Mouse (Mus musculus): ENCODE measurements around the gene Nbl1. TPM values are rescaled to one million over a fixed set of nuclear protein-coding genes. Genes with fewer than 3 reads are reported as not detected.

The Nbl1 gene
- polyA plus RNA-seq, 1 experiment from 2014 or later = 53.6 TPM

- 61% methylated on average over 5 of the region's 5 CpGs for WGBS
These were observed 35.5 kb downstream of the Nbl1 start for GRCm38 (mm10) chr4:139057291-139057690.

GRCm38 (mm10) chr4:139055744-139056143, 37.0 kb downstream of the Nbl1 start:
- no peak for ATAC-seq (ENCODE audit: low FRiP score, low TSS enrichment)
- no peaks in the 10 kb centered on the region for H3K27me3 ChIP-seq (ENCODE audit: control insufficient read depth, insufficient read depth, low read length)
- WGBS = 71% methylated on average over 3 of the region's 3 CpGs

More at GRCm38 (mm10) chr4:139057291-139057690, 35.5 kb downstream of the Nbl1 start:
- ATAC-seq (ENCODE audit: low FRiP score, low TSS enrichment) = no peak
- no peaks in the 10 kb centered on the region for H3K27me3 ChIP-seq (ENCODE audit: control insufficient read depth, insufficient read depth, low read length)
- DNase-seq (ENCODE audit: low spot score) = no peak
- no peak overlapping the region for H3K27ac ChIP-seq (replicated peaks)
- H3K4me1 ChIP-seq (replicated peaks; ENCODE audit: control insufficient read depth, insufficient read depth) = no peaks in the 10 kb centered on the region
- H3K36me3 ChIP-seq (ENCODE audit: control insufficient read depth, insufficient read depth, low read length) = no peaks in the 10 kb centered on the region
- TF ChIP-seq EP300 (optimal IDR thresholded peaks at IDR 0.05) (no peak), CTCF (IDR thresholded peaks at IDR 0.05; ENCODE audit: low read depth) (no peak)
- H3K9ac ChIP-seq (ENCODE audit: low read length) = no peak overlapping the region
- no peak overlapping the region for H3K4me3 ChIP-seq (ENCODE audit: low read depth, low read length)
- H3K9me3 ChIP-seq (ENCODE audit: control insufficient read depth, low read length) = no peaks in the 10 kb centered on the region
- no peak overlapping the region for H3K4me2 ChIP-seq (replicated peaks; ENCODE audit: low read depth)

GRCm38 (mm10) chr4:139055336-139055735, 37.5 kb downstream of the Nbl1 start:
- Histone ChIP-seq H3K4me1 (replicated peaks; ENCODE audit: control insufficient read depth, insufficient read depth) (no peaks in the 10 kb centered on the region), H3K9me3 (ENCODE audit: control insufficient read depth, low read length) (no peaks in the 10 kb centered on the region), H3K9ac (ENCODE audit: low read length) (no peak overlapping the region), H3K4me3 (ENCODE audit: low read depth, low read length) (no peak overlapping the region), H3K27ac (replicated peaks) (no peak overlapping the region), H3K36me3 (ENCODE audit: control insufficient read depth, insufficient read depth, low read length) (no peaks in the 10 kb centered on the region), H3K4me2 (replicated peaks; ENCODE audit: low read depth) (no peak overlapping the region), H3K27me3 (ENCODE audit: control insufficient read depth, insufficient read depth, low read length) (no peaks in the 10 kb centered on the region)
- TF ChIP-seq CTCF (IDR thresholded peaks at IDR 0.05; ENCODE audit: low read depth) (no peak), EP300 (optimal IDR thresholded peaks at IDR 0.05) (no peak)
- ATAC-seq (ENCODE audit: low FRiP score, low TSS enrichment) (no peak), DNase-seq (ENCODE audit: low spot score) (no peak)
- WGBS = 74% methylated on average over 4 of the region's 4 CpGs

More at GRCm38 (mm10) chr4:139055744-139056143, 37.0 kb downstream of the Nbl1 start:
- H3K4me1 ChIP-seq (replicated peaks; ENCODE audit: control insufficient read depth, insufficient read depth) = no peaks in the 10 kb centered on the region
- no peak for TF ChIP-seq EP300 (optimal IDR thresholded peaks at IDR 0.05)
- no peak for TF ChIP-seq CTCF (IDR thresholded peaks at IDR 0.05; ENCODE audit: low read depth)
- no peak overlapping the region for H3K27ac ChIP-seq (replicated peaks)
- no peaks in the 10 kb centered on the region for H3K9me3 ChIP-seq (ENCODE audit: control insufficient read depth, low read length)
- H3K9ac ChIP-seq (ENCODE audit: low read length) = no peak overlapping the region
- no peak overlapping the region for H3K4me3 ChIP-seq (ENCODE audit: low read depth, low read length)
- no peaks in the 10 kb centered on the region for H3K36me3 ChIP-seq (ENCODE audit: control insufficient read depth, insufficient read depth, low read length)
- no peak overlapping the region for H3K4me2 ChIP-seq (replicated peaks; ENCODE audit: low read depth)
- DNase-seq (ENCODE audit: low spot score) = no peak

- H3K27me3 ChIP-seq (ENCODE audit: control insufficient read depth, insufficient read depth, low read length) = no peaks in the 10 kb centered on the region
- no peaks in the 10 kb centered on the region for H3K4me1 ChIP-seq (replicated peaks; ENCODE audit: control insufficient read depth, insufficient read depth)
- no peak overlapping the region for H3K9ac ChIP-seq (ENCODE audit: low read length)
- no peak overlapping the region for H3K27ac ChIP-seq (replicated peaks)
- H3K4me3 ChIP-seq (ENCODE audit: low read depth, low read length) = no peak overlapping the region
- WGBS = 55% methylated on average over 9 of the region's 9 CpGs
- no peak for DNase-seq (ENCODE audit: low spot score)
- TF ChIP-seq EP300 (optimal IDR thresholded peaks at IDR 0.05) (no peak), CTCF (IDR thresholded peaks at IDR 0.05; ENCODE audit: low read depth) (peak; percentile 13; the same call in 1 of the 2 replicates)
- H3K36me3 ChIP-seq (ENCODE audit: control insufficient read depth, insufficient read depth, low read length) = no peaks in the 10 kb centered on the region
- H3K9me3 ChIP-seq (ENCODE audit: control insufficient read depth, low read length) = no peaks in the 10 kb centered on the region
- H3K4me2 ChIP-seq (replicated peaks; ENCODE audit: low read depth) = no peak overlapping the region
- ATAC-seq (ENCODE audit: low FRiP score, low TSS enrichment) = no peak
These were observed 38.4 kb downstream of the Nbl1 start for GRCm38 (mm10) chr4:139054300-139054923.

GRCm38 (mm10) chr4:139053391-139053790, 39.4 kb downstream of the Nbl1 start:
- no peaks in the 10 kb centered on the region for H3K27me3 ChIP-seq (ENCODE audit: control insufficient read depth, insufficient read depth, low read length)
- WGBS = 51% methylated on average over 5 of the region's 5 CpGs
- DNase-seq (ENCODE audit: low spot score) (no peak), ATAC-seq (ENCODE audit: low FRiP score, low TSS enrichment) (no peak)
- no peak overlapping the region for H3K4me2 ChIP-seq (replicated peaks; ENCODE audit: low read depth)
- H3K27ac ChIP-seq (replicated peaks) = no peak overlapping the region
- no peak overlapping the region for H3K4me3 ChIP-seq (ENCODE audit: low read depth, low read length)
- H3K36me3 ChIP-seq (ENCODE audit: control insufficient read depth, insufficient read depth, low read length) = no peaks in the 10 kb centered on the region
- H3K9ac ChIP-seq (ENCODE audit: low read length) = no peak overlapping the region
- no peak for TF ChIP-seq EP300 (optimal IDR thresholded peaks at IDR 0.05)
- TF ChIP-seq CTCF (IDR thresholded peaks at IDR 0.05; ENCODE audit: low read depth) = no peak
- no peaks in the 10 kb centered on the region for H3K4me1 ChIP-seq (replicated peaks; ENCODE audit: control insufficient read depth, insufficient read depth)
- no peaks in the 10 kb centered on the region for H3K9me3 ChIP-seq (ENCODE audit: control insufficient read depth, low read length)

- no peak overlapping the region for H3K9ac ChIP-seq (ENCODE audit: low read length)
- DNase-seq (ENCODE audit: low spot score) (no peak), ATAC-seq (ENCODE audit: low FRiP score, low TSS enrichment) (no peak)
- H3K9me3 ChIP-seq (ENCODE audit: control insufficient read depth, low read length) = no peaks in the 10 kb centered on the region
- H3K27ac ChIP-seq (replicated peaks) = no peak overlapping the region
- no peaks in the 10 kb centered on the region for H3K27me3 ChIP-seq (ENCODE audit: control insufficient read depth, insufficient read depth, low read length)
- no peaks in the 10 kb centered on the region for H3K36me3 ChIP-seq (ENCODE audit: control insufficient read depth, insufficient read depth, low read length)
- H3K4me2 ChIP-seq (replicated peaks; ENCODE audit: low read depth) = no peak overlapping the region
- WGBS = 71% methylated on average over 7 of the region's 7 CpGs
- no peaks in the 10 kb centered on the region for H3K4me1 ChIP-seq (replicated peaks; ENCODE audit: control insufficient read depth, insufficient read depth)
- H3K4me3 ChIP-seq (ENCODE audit: low read depth, low read length) = no peak overlapping the region
- TF ChIP-seq CTCF (IDR thresholded peaks at IDR 0.05; ENCODE audit: low read depth) (no peak), EP300 (optimal IDR thresholded peaks at IDR 0.05) (no peak)
These were observed 40.0 kb downstream of the Nbl1 start for GRCm38 (mm10) chr4:139052796-139053195.
